Mouse (Mus musculus) E14TG2a.4 (cell line): Measurements from ENCODE around the gene Trib2.

Experiments used
- CTCF ChIP-seq: conservative IDR thresholded peaks from 2 replicates; pipeline ENCODE4 v1.5.1; 2014; ENCODE audit warnings: low read length
- POU5F1 ChIP-seq: IDR thresholded peaks from 2 replicates; pipeline ENCODE4 v1.6.1; 2014; ENCODE audit warnings: low read length, borderline replicate concordance

DNA sequence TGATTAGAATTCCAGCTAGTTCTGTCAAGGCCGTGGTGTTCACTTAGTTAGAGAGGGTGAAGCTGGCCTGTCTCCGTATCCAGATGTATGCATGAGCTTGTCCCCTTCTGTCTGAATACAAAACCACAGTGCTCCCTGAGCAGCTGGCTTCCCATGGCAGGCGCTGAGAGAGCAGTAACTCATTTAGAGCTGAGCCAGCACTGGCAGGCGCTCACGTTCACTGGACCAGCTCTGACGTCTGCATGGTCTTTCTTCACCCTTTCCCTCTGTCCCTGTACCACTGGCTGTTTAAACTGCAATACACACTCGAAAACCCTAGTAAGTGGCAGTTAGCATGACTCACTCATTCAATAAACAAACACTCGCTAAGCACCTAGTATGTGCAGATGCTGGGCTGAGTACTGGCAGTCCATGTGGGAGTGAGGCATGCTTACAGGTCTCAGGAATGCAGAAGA, 33.7 kb upstream of the Trib2 start:
- TF ChIP-seq CTCF: no peak
- no peak for TF ChIP-seq POU5F1
